Mouse (Mus musculus) liver, embryonic 11.5 days (tissue): Measurements from ENCODE around the gene Hsp90ab1. TPM values are rescaled to one million over a fixed set of nuclear protein-coding genes. Genes with fewer than 3 reads are reported as not detected.

Source experiments
- ATAC-seq: fragments of 200-750 bp; cut with Nextera tagmentation; replicated peaks from 2 replicates; pipeline ENCODE4 v1.8.0; 2017; ENCODE audit warnings: moderate number of reproducible peaks, mild to moderate bottlenecking, moderate TSS enrichment, moderate library complexity; ENCODE audit not compliant: low FRiP score
- DNase-seq: peaks from one replicate; pipeline ENCODE4 v3.0.0-alpha.2; 2017; ENCODE audit warnings: low spot score
- H3K27ac ChIP-seq: fragments of 300-500 bp; sonication (generic); 2 replicates; pipeline ENCODE4 v1.5.1; 2014; ENCODE audit warnings: mild to moderate bottlenecking, low read depth, low read length, control low read depth
- H3K27me3 ChIP-seq: fragments of 300-500 bp; sonication (generic); replicated peaks from 2 replicates; pipeline ENCODE4 v1.6.1; 2014; ENCODE audit warnings: low read length, mixed read lengths; ENCODE audit not compliant: control insufficient read depth, insufficient read depth
- H3K36me3 ChIP-seq: fragments of 300-500 bp; sonication (generic); 2 replicates; pipeline ENCODE4 v1.6.1; 2014; ENCODE audit warnings: mild to moderate bottlenecking, low read length, moderate library complexity, mixed read lengths; ENCODE audit not compliant: control insufficient read depth, insufficient read depth
- H3K4me1 ChIP-seq: fragments of 300-500 bp; sonication (generic); replicated peaks from 2 replicates; pipeline ENCODE4 v1.6.1; 2014; ENCODE audit warnings: low read length, mixed read lengths; ENCODE audit not compliant: control insufficient read depth, insufficient read depth
- H3K4me2 ChIP-seq: fragments of 300-500 bp; sonication (generic); 2 replicates; pipeline ENCODE4 v1.6.1; 2014; ENCODE audit warnings: mild to moderate bottlenecking, control low read depth, moderate library complexity
- H3K4me3 ChIP-seq: fragments of 300-500 bp; sonication (generic); 2 replicates; pipeline ENCODE4 v1.5.1; 2014; ENCODE audit warnings: low read depth, low read length, control low read depth
- H3K9ac ChIP-seq: fragments of 300-500 bp; sonication (generic); 2 replicates; pipeline ENCODE4 v1.6.1; 2014; ENCODE audit warnings: low read depth, low read length, control low read depth
- H3K9me3 ChIP-seq: fragments of 300-500 bp; sonication (generic); 2 replicates; pipeline ENCODE4 v1.6.1; 2016; ENCODE audit warnings: low read length, inconsistent platforms, mixed read lengths; ENCODE audit not compliant: control insufficient read depth
- WGBS: fragments of 180-500 bp; shearing (Covaris S2); extraction: QIAGEN DNeasy Blood & Tissue Kit; methylation state at CpG from one replicate; pipeline ENCODE4 v1.1.7; 2014; 5-methylcytosine and 5-hydroxymethylcytosine counted together
- polyA plus RNA-seq: library from polyadenylated mRNA; unstranded; fragments of >200 nt; fragmentation: Nextera tagmentation; extraction: Ambion mirVana; gene quantifications from 2 replicates; pipeline ENCODE4 v1.2.1, GENCODE M21; 2014

Hsp90ab1 gene
- polyA plus RNA-seq, 1 experiment from 2014 or later, result 1,837 TPM

DNA sequence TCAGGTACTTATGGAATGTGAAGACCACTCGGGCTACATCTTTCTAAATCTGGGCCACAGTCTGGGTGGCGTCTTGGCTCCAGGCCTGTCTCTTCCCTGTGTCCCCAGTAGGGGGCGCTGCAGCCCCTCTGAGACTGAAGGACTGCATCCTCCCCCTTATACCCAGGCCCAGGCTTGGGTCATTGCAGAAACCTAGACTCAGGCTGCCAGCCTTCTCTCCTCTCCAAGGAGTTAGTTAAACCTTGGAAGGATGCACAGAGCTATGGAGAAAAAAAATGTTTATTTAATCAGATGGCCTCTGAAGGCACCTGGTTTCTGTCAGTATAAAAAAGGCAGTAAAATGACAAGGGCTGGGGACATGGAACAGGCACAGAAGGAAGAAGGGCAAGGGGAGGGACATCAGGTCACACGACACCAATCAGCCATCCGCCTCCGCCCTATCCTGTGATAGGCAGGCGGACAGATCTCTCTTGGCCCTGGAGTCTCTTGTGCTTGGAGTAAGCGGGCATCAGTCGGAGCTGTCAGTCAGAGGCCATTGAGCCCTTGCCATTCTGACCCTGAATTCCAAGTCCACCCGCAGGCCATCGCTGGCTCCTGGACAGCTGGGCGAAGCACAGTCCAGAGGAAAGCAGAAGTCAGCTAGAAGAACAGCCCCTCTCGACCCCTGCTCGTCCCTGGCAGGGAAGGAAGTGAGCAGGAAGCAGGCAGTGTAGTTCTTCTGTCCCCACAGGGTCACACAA lies 12.0 kb upstream of the Hsp90ab1 start:
- Histone ChIP-seq H3K4me3 (no peak overlapping the region), H3K4me2 (peak overlapping the region; percentile 16; the same call in 1 of the 2 replicates), H3K27me3 (no peaks in the 10 kb centered on the region), H3K9ac (peak overlapping the region; percentile 42; the same call in 1 of the 2 replicates), H3K4me1 (peaks cover 41% of the 10 kb centered on the region), H3K27ac (peak overlapping the region; percentile 71), H3K36me3 (peaks cover 40% of the 10 kb centered on the region), H3K9me3 (no peaks in the 10 kb centered on the region)
- peak; percentile 52 for ATAC-seq
- DNase-seq, result peak; percentile 79
- WGBS, result 31% methylated on average over 14 of the region's 14 CpGs

- WGBS, result 54% methylated on average over 12 of the region's 12 CpGs
- Histone ChIP-seq H3K9me3 (no peaks in the 10 kb centered on the region), H3K27ac (peak overlapping the region; percentile 71), H3K36me3 (peaks cover 32% of the 10 kb centered on the region), H3K4me1 (peaks cover 44% of the 10 kb centered on the region), H3K4me2 (peak overlapping the region; percentile 1; the same call in 1 of the 2 replicates), H3K27me3 (no peaks in the 10 kb centered on the region), H3K9ac (peak overlapping the region; percentile 42; the same call in 1 of the 2 replicates), H3K4me3 (no peak overlapping the region)
- DNase-seq, result no peak
- ATAC-seq, result no peak
Observed at GRCm38 (mm10) chr17:45584096-45584896, 11.2 kb upstream of the Hsp90ab1 start.

DNA sequence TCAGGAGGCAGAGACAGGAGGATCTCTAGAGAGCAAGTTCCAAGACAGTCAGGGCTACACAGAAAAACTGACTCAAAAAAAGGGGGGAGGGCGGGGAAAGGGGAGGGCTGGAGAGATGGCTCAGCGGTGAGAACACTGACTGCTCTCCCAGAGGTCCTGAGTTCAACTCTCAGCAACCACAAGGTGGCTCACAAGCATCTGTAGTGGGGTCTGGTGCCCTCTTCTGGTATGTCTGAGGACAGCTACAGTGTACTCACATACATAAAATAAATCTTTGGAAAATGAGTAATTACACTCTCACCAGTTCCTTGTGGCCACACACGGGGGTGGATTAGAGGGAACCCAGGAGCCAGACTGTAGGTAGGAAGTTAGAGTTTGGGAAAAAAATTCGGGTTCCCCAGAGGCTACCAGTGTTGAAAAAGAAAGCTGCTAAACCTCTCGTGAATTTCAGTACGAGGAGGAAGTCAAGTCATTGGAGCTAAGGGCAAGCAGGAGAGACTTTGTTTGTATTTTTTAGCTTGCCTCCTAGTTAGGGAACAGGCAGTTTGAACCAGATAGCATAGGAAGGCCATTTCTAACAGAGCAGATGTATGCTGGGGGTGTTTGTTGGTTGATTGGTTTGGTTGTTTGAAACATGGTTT lies 9.8 kb upstream of the Hsp90ab1 start:
- H3K27me3 ChIP-seq, result no peaks in the 10 kb centered on the region
- ATAC-seq (no peak), DNase-seq (no peak)
- H3K9me3 ChIP-seq, result no peaks in the 10 kb centered on the region
- H3K9ac ChIP-seq, result no peak overlapping the region
- peaks cover 48% of the 10 kb centered on the region for H3K4me1 ChIP-seq
- WGBS, result 51% methylated on average over 6 of the region's 6 CpGs
- peak overlapping the region; percentile 11 for H3K4me2 ChIP-seq
- peaks cover 17% of the 10 kb centered on the region for H3K36me3 ChIP-seq
- H3K27ac ChIP-seq, result peak overlapping the region; percentile 69
- H3K4me3 ChIP-seq, result no peak overlapping the region

- Histone ChIP-seq H3K27ac (peak overlapping the region; percentile 84), H3K4me2 (peak overlapping the region; percentile 11), H3K9me3 (no peaks in the 10 kb centered on the region), H3K27me3 (no peaks in the 10 kb centered on the region), H3K36me3 (peaks cover 12% of the 10 kb centered on the region), H3K4me3 (no peak overlapping the region), H3K4me1 (peaks cover 48% of the 10 kb centered on the region), H3K9ac (no peak overlapping the region; the same call in 1 of the 2 replicates)
- peak; percentile 66 for ATAC-seq
- no peak for DNase-seq
- WGBS, result 57% methylated on average over 6 of the region's 6 CpGs
Observed at GRCm38 (mm10) chr17:45582188-45582587, 9.1 kb upstream of the Hsp90ab1 start.

- Histone ChIP-seq H3K4me2 (peak overlapping the region; percentile 15), H3K9ac (peak overlapping the region; percentile 38)
- WGBS, result 14% methylated on average over 2 of the region's 2 CpGs
Observed at GRCm38 (mm10) chr17:45581567-45581983, 8.5 kb upstream of the Hsp90ab1 start.

GRCm38 (mm10) chr17:45580958-45581477 lies 7.9 kb upstream of the Hsp90ab1 start:
- Histone ChIP-seq H3K4me3 (no peak overlapping the region), H3K27ac (no peak overlapping the region; the same call in 1 of the 2 replicates), H3K4me1 (peaks cover 45% of the 10 kb centered on the region), H3K9ac (0 out of 2 replicates have a peak overlapping the region, but pooled peaks have one; percentile 38), H3K27me3 (no peaks in the 10 kb centered on the region), H3K4me2 (peak overlapping the region; percentile 15; the same call in 1 of the 2 replicates), H3K36me3 (peaks cover under 1% of the 10 kb centered on the region), H3K9me3 (no peaks in the 10 kb centered on the region)
- 45% methylated on average over 12 of the region's 12 CpGs for WGBS
- DNase-seq (no peak), ATAC-seq (no peak)

More at GRCm38 (mm10) chr17:45581567-45581983, 8.5 kb upstream of the Hsp90ab1 start:
- Histone ChIP-seq H3K27ac (peak overlapping the region; percentile 84), H3K4me1 (peaks cover 48% of the 10 kb centered on the region), H3K27me3 (no peaks in the 10 kb centered on the region), H3K9me3 (no peaks in the 10 kb centered on the region), H3K4me3 (no peak overlapping the region), H3K36me3 (peaks cover 6% of the 10 kb centered on the region)
- DNase-seq (no peak), ATAC-seq (peak; percentile 42)

GRCm38 (mm10) chr17:45579554-45579953 lies 6.5 kb upstream of the Hsp90ab1 start:
- Histone ChIP-seq H3K27ac (no peak overlapping the region), H3K4me3 (no peak overlapping the region), H3K4me1 (peaks cover 40% of the 10 kb centered on the region), H3K36me3 (no peaks in the 10 kb centered on the region), H3K9ac (no peak overlapping the region), H3K4me2 (no peak overlapping the region), H3K27me3 (no peaks in the 10 kb centered on the region), H3K9me3 (no peaks in the 10 kb centered on the region)
- ATAC-seq (no peak), DNase-seq (no peak)
- WGBS, result 81% methylated on average over 4 of the region's 4 CpGs

DNA sequence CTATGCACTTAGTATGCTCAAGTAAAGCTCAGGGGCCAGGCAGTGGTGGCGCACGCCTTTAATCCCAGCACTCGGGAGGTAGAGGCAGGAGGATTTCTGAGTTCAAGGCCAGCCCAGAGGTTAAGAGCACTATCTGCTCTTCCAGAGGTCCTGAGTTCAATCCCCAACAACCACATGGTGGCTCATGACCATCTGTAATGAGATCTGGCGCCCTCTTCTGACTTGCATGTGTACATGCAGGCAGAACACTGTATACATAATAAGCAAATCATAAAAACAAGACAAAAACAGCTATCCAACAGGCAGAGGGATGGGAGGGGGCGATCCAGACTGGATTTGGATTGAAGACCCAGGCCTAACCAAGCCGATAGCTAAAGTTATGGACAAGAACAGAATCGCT lies 5.8 kb upstream of the Hsp90ab1 start:
- H3K4me3 ChIP-seq, result no peak overlapping the region
- no peaks in the 10 kb centered on the region for H3K27me3 ChIP-seq
- H3K9me3 ChIP-seq, result no peaks in the 10 kb centered on the region
- no peak overlapping the region for H3K4me2 ChIP-seq
- no peak overlapping the region for H3K9ac ChIP-seq
- ATAC-seq, result no peak
- peaks cover 41% of the 10 kb centered on the region for H3K4me1 ChIP-seq
- DNase-seq, result no peak
- 62% methylated on average over 7 of the region's 7 CpGs for WGBS
- 0 out of 2 replicates have a peak overlapping the region, but pooled peaks have one; percentile 19 for H3K27ac ChIP-seq
- H3K36me3 ChIP-seq, result no peaks in the 10 kb centered on the region
